Mouse (Mus musculus): ENCODE data around the gene Myof.

The Myof gene

GRCm38 (mm10) chr19:38000990-38001389, 42.4 kb downstream of the Myof start:
- DNase-seq = no peak

- no peak for DNase-seq
Measured at GRCm38 (mm10) chr19:37999941-38000340, 43.4 kb downstream of the Myof start.

- DNase-seq = no peak
Measured at GRCm38 (mm10) chr19:37994301-37994700, 49.1 kb downstream of the Myof start.

- DNase-seq = no peak
Measured at GRCm38 (mm10) chr19:37992184-37992554, 51.2 kb downstream of the Myof start.

- DNase-seq = peak; percentile 71 to 86
Measured at GRCm38 (mm10) chr19:37991399-37992183, 51.8 kb downstream of the Myof start.

- peak; percentile 51 to 61 for DNase-seq
Measured at GRCm38 (mm10) chr19:37989971-37990370, 53.4 kb downstream of the Myof start.

- DNase-seq = peak in 1 of 2 experiments; percentile 11
Measured at GRCm38 (mm10) chr19:37988156-37988555, 55.2 kb downstream of the Myof start.

- DNase-seq = no peak
Measured at GRCm38 (mm10) chr19:37985730-37986129, 57.6 kb downstream of the Myof start.

- no peak for DNase-seq
Measured at GRCm38 (mm10) chr19:37975951-37976350, 67.4 kb downstream of the Myof start.

GRCm38 (mm10) chr19:37970571-37970970, 72.8 kb downstream of the Myof start:
- DNase-seq = no peak

- no peak for DNase-seq
Measured at GRCm38 (mm10) chr19:37970004-37970403, 73.4 kb downstream of the Myof start.

GRCm38 (mm10) chr19:37965828-37966227, 77.5 kb downstream of the Myof start:
- DNase-seq = no peak

- DNase-seq = no peak
Measured at GRCm38 (mm10) chr19:37963421-37963820, 80.0 kb downstream of the Myof start.

- DNase-seq = no peak
Measured at GRCm38 (mm10) chr19:37960791-37961190, 82.6 kb downstream of the Myof start.

- no peak for DNase-seq
Measured at GRCm38 (mm10) chr19:37959543-37960215, 83.7 kb downstream of the Myof start.

- DNase-seq = no peak
Measured at GRCm38 (mm10) chr19:37959076-37959475, 84.3 kb downstream of the Myof start.

GRCm38 (mm10) chr19:37957256-37957655, 86.1 kb downstream of the Myof start:
- DNase-seq = no peak

- DNase-seq = no peak
Measured at GRCm38 (mm10) chr19:37956006-37956405, 87.4 kb downstream of the Myof start.

GRCm38 (mm10) chr19:37955425-37956001, 87.9 kb downstream of the Myof start:
- DNase-seq = peak; percentile 77 to 81

- DNase-seq = no peak
Measured at GRCm38 (mm10) chr19:37954772-37955171, 88.6 kb downstream of the Myof start.

- no peak for DNase-seq
Measured at GRCm38 (mm10) chr19:37954236-37954635, 89.1 kb downstream of the Myof start.

- no peak for DNase-seq
Measured at GRCm38 (mm10) chr19:37946696-37947095, 96.7 kb downstream of the Myof start.

- DNase-seq = no peak
Measured at GRCm38 (mm10) chr19:37946053-37946452, 97.3 kb downstream of the Myof start.

GRCm38 (mm10) chr19:37939203-37939602, 104.2 kb downstream of the Myof start:
- DNase-seq = no peak
